Mouse (Mus musculus): Measurements from ENCODE around the gene Map1lc3b.

DNA sequence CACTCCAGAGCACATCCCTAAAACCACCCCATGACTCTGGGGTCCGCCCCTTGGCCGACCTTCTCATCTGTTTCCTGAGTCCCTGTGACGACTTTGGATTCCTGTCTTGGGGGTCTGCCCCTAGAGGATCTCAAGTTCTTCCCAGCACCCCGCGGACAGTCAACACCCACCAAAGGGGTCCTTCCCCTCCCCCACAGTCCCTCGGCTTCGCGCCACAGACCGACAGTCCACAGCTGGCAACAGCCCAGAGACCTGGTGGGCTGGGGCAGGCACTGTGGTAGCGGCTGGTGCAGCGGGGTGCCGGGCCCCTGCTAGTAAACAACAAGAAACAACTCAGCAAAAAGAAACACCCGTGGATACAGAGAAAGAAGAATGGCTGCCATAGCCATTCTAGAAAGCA, 47.3 kb upstream of the Map1lc3b start:
- TF ChIP-seq POLR2A (IDR thresholded peaks at IDR 0.05; ENCODE audit: borderline replicate concordance, low read depth, low read length) (no peak), CTCF (IDR thresholded peaks at IDR 0.05; ENCODE audit: low read depth, low read length) (no peak)
